Mouse (Mus musculus): ENCODE measurements around the gene Sumf2.
"Not testable (repeated sequence)": the region's sequence is repeated elsewhere in the genome, so short reads cannot be mapped to it uniquely, and the experiment has no call there.

Sumf2 gene

GRCm38 (mm10) chr5:129846752-129847557 lies at the start of gene Sumf2:
Gene Sumf2, plus strand, starts transcription at chr5:129846986.
- peak; percentile 94 to 96 for DNase-seq (ENCODE audit: low spot score in 2 of 2)

- DNase-seq (ENCODE audit: low spot score in 2 of 2): no peak
Observed at GRCm38 (mm10) chr5:129844848-129845247, 1.9 kb upstream of the Sumf2 start.

- DNase-seq (ENCODE audit: low spot score in 2 of 2): no peak
Observed at GRCm38 (mm10) chr5:129847558-129847820, 703 bp downstream of the Sumf2 start.

- DNase-seq (ENCODE audit: low spot score in 2 of 2): no peak
Observed at GRCm38 (mm10) chr5:129855163-129855562, 8.4 kb downstream of the Sumf2 start.

GRCm38 (mm10) chr5:129856414-129856813 lies 9.6 kb downstream of the Sumf2 start:
- DNase-seq (ENCODE audit: low spot score in 2 of 2): no peak

GRCm38 (mm10) chr5:129862325-129862724 lies 15.5 kb downstream of the Sumf2 start:
- DNase-seq (ENCODE audit: low spot score in 2 of 2): no peak

- DNase-seq (ENCODE audit: low spot score in 2 of 2): peak; percentile 30 to 44
Observed at GRCm38 (mm10) chr5:129864467-129864866, 17.7 kb downstream of the Sumf2 start.

GRCm38 (mm10) chr5:129865841-129866240 lies 19.1 kb downstream of the Sumf2 start:
- no peak for DNase-seq (ENCODE audit: low spot score in 2 of 2)

GRCm38 (mm10) chr5:129869238-129869995 lies 22.6 kb downstream of the Sumf2 start:
- no peak for DNase-seq (ENCODE audit: low spot score in 2 of 2)

- DNase-seq (ENCODE audit: low spot score in 2 of 2): no peak
Observed at GRCm38 (mm10) chr5:129871238-129871637, 24.5 kb downstream of the Sumf2 start.

GRCm38 (mm10) chr5:129873942-129874341 lies 27.2 kb downstream of the Sumf2 start:
- DNase-seq (ENCODE audit: low spot score in 2 of 2): no peak

- DNase-seq (ENCODE audit: low spot score in 2 of 2): no peak
Observed at GRCm38 (mm10) chr5:129875098-129875497, 28.3 kb downstream of the Sumf2 start.

GRCm38 (mm10) chr5:129877731-129878455 lies 31.1 kb downstream of the Sumf2 start:
- DNase-seq (ENCODE audit: low spot score in 2 of 2): no peak

- DNase-seq (ENCODE audit: low spot score in 2 of 2): no peak
Observed at GRCm38 (mm10) chr5:129878946-129879345, 32.2 kb downstream of the Sumf2 start.

- no peak for DNase-seq (ENCODE audit: low spot score in 2 of 2)
Observed at GRCm38 (mm10) chr5:129879888-129880287, 33.1 kb downstream of the Sumf2 start.

- no peak for DNase-seq (ENCODE audit: low spot score in 2 of 2)
Observed at GRCm38 (mm10) chr5:129886271-129886670, 39.5 kb downstream of the Sumf2 start.

- DNase-seq (ENCODE audit: low spot score in 2 of 2): peak; percentile 83 to 86
Observed at GRCm38 (mm10) chr5:129886911-129887636, 40.3 kb downstream of the Sumf2 start, which contains the start of gene Chchd2. Gene Chchd2, minus strand, starts transcription at chr5:129887470.

GRCm38 (mm10) chr5:129890390-129890789 lies 43.6 kb downstream of the Sumf2 start:
- not testable (repeated sequence) for DNase-seq (ENCODE audit: low spot score in 2 of 2)

- DNase-seq (ENCODE audit: low spot score in 2 of 2): peak; percentile 72 to 77
Observed at GRCm38 (mm10) chr5:129895198-129896088, 48.7 kb downstream of the Sumf2 start, which contains the start of gene Zbed5. Gene Zbed5, plus strand, starts transcription at chr5:129895723.

- no peak for DNase-seq (ENCODE audit: low spot score in 2 of 2)
Observed at GRCm38 (mm10) chr5:129898449-129898848, 51.7 kb downstream of the Sumf2 start, which contains the start of gene Phkg1. Gene Phkg1, minus strand, starts transcription at chr5:129898549.
